Mouse (Mus musculus) lung, postnatal 0 days (tissue): ENCODE results near the gene Olfml3.

ENCODE experiments used
- CTCF ChIP-seq: IDR thresholded peaks from 2 replicates; pipeline ENCODE4 v1.5.1; 2016; ENCODE audit warnings: antibody characterized with exemption, mild to moderate bottlenecking
- EP300 ChIP-seq: IDR thresholded peaks from 2 replicates; pipeline ENCODE4 v1.6.1; 2016; ENCODE audit warnings: antibody characterized with exemption, mild to moderate bottlenecking, control low read depth

- TF ChIP-seq EP300 (no peak), CTCF (no peak)
Observed at GRCm38 (mm10) chr3:103773508-103773907, 35.7 kb upstream of the Olfml3 start.
